Mouse (Mus musculus): ENCODE measurements around the gene Myo15.
"Not testable (repeated sequence)": the region's sequence is repeated elsewhere in the genome, so short reads cannot be mapped to it uniquely, and the experiment has no call there.

Gene Myo15

DNA sequence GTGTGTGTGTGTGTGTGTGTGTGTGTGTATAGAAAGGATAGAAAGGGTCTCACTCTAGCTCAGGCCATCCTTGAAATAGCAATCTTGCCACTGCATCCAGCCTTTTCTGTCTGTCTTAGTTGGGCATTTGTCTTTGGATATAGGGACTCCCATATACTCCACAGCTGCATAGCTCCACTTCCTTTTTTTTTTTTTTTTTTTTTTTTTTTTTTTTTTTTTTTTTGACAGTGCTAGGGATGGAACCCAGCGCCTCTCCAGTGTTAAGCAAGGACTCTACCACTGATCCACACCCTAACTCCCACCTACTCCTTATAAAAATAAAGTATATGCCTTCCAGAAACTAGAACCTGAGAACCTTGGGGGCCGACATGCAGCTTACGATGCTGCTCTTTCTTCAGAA is 88.5 kb downstream of the Myo15 start:
- DNase-seq: no peak

GRCm38 (mm10) chr11:60559342-60559741 is 90.2 kb downstream of the Myo15 start:
- DNase-seq: peak; percentile 61 to 72

DNA sequence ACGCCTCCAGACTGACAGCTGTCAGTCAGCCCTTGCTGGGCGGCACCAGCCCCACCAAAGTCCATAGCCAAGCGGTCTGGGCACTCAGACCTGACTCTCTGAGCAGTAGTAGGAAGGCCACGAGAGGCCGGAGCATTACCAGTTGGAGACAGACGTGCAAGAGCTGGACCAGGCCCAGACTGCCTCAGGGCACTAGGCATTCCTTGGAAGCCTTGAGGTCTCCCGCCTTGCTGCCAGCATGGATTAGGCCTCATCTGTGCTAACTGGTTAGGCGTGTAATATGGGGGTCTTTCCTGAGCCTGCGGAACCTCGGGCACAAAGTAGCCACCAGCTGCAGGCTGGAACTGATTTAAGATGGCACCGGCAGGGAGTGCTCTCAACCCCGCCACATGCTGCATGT is 104.9 kb downstream of the Myo15 start:
- DNase-seq: not testable (repeated sequence)

Data from kidney, adult 8-10 months (tissue).